Mouse (Mus musculus): ENCODE measurements around the gene Asic2.

Asic2 gene

GRCm38 (mm10) chr11:80848131-80848530 lies 1120.1 kb downstream of the Asic2 start:
- DNase-seq (ENCODE audit: low spot score), result no peak

GRCm38 (mm10) chr11:80846115-80846514 lies 1122.1 kb downstream of the Asic2 start:
- DNase-seq (ENCODE audit: low spot score), result no peak

- DNase-seq (ENCODE audit: low spot score), result no peak
Observed at GRCm38 (mm10) chr11:80845486-80845885, 1122.8 kb downstream of the Asic2 start.

- DNase-seq (ENCODE audit: low spot score), result no peak
Observed at GRCm38 (mm10) chr11:80843435-80843834, 1124.8 kb downstream of the Asic2 start.

- no peak for DNase-seq (ENCODE audit: low spot score)
Observed at GRCm38 (mm10) chr11:80838724-80839123, 1129.5 kb downstream of the Asic2 start.

- DNase-seq (ENCODE audit: low spot score), result no peak
Observed at GRCm38 (mm10) chr11:80835841-80836240, 1132.4 kb downstream of the Asic2 start.

- DNase-seq (ENCODE audit: low spot score), result no peak
Observed at GRCm38 (mm10) chr11:80835395-80835794, 1132.9 kb downstream of the Asic2 start.

All from T-cell, adult 2 months (primary cell).